Mouse (Mus musculus) thymus, postnatal 36 days (tissue): ENCODE data around the gene Ppp1r37.

Source experiments
- DNase-seq, 2 experiments: peaks; one replicate each; pipeline ENCODE4 v3.0.0; 2022; ENCODE audit warnings: mixed read lengths in 2 of 2

Ppp1r37 gene

GRCm38 (mm10) chr7:19500420-19501363 is 62.2 kb downstream of the Ppp1r37 start:
- no peak for DNase-seq

DNA sequence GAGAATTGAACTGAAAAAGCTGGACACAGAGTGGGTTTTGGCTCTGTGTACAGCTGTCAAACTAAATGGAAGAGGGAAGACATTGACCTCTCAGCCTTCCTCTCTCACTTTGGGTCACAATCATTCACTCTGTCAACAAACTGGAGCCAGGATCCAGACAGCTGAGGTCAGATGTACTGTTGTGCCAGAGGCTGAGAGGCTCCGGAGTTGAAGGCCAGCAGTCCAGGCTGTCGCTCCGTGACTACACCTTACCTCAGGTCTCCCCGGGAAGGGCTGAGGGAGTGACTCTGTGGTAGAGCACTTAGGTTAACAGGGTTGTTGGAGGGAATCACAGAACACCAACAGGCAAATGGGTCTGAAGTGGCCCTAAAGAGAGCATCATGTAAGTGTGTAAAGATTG is 64.5 kb downstream of the Ppp1r37 start:
- no peak for DNase-seq

- no peak for DNase-seq
These were observed 66.7 kb downstream of the Ppp1r37 start for GRCm38 (mm10) chr7:19496214-19496555.

- DNase-seq, result no peak
These were observed 67.2 kb downstream of the Ppp1r37 start for GRCm38 (mm10) chr7:19495521-19496213.

- no peak for DNase-seq
These were observed 68.0 kb downstream of the Ppp1r37 start for GRCm38 (mm10) chr7:19494751-19495474.

- DNase-seq, result no peak
These were observed 71.1 kb downstream of the Ppp1r37 start for GRCm38 (mm10) chr7:19491731-19492130.

GRCm38 (mm10) chr7:19489525-19489924 is 73.4 kb downstream of the Ppp1r37 start:
- no peak for DNase-seq

- DNase-seq, result no peak
These were observed 76.3 kb downstream of the Ppp1r37 start for GRCm38 (mm10) chr7:19486549-19486948.

DNA sequence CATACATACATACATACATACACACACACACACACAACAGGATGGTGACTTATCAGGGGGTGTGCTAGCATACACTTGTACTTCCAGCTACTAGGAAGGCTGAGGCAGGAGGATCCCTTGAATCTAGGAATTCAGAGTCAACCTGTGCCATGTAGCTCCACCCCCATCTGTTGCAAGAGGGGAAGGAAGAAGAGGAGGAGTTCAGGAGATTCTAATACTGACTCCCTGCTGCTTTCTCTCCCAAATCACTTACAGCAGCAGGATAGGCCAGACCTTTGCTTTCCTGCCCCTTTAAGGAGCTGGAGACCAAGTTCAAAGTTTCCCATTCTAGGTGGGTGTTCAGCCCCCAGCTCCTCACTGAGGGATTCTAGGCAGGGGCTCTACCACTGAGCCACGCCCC is 77.4 kb downstream of the Ppp1r37 start:
- DNase-seq, result no peak

GRCm38 (mm10) chr7:19483281-19483680 is 79.6 kb downstream of the Ppp1r37 start:
- DNase-seq, result no peak
